Mouse (Mus musculus): ENCODE results near the gene Spink8. TPM values are rescaled to one million over a fixed set of nuclear protein-coding genes. Genes with fewer than 3 reads are reported as not detected.
A peak's percentile ranks its signal among the peaks of the same experiment; 100 is the strongest.

Gene Spink8
- polyA plus RNA-seq, 1 experiment from 2014 or later = not detected

DNA sequence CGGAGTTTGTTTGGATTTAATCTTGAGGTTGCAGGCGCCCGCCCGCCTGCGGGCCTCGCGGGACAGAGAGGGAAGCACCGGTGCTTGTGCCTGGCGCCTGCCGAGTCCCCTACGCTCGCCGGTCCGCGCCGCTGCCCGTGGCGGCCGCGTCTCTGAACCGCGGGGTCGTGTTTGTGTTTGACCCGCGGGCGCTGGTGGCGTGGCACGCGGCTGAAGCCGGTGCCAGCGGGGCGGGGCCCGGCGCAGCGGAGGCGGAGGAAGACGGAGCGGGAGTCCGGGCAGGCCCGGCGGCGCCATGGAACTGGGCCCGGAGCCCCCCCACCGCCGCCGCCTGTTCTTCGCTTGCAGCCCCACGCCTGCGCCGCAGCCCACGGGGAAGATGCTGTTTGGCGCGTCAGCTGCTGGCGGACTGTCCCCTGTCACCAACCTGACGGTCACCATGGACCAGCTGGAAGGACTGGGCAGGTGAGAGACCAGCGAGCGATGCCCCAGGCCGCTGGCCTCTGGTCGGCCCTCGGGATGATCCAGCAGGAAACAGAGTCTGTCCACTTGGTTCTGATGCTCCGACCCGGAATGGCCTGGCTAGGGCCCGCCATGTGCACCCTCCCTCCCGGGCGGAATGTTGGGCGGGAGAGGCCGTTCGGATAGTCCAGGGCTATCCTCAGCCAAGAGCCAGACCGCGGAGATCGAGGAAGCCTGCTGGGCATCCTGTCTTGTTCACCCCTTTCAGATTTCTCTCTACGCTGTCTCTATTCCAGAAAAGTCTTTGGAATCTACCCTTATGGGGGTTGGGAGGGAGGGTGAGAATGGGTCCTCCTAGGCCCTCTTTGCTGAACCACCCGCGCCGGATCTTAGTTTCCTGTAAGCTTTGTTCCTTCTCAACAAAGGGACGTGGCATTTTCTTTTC, 63.9 kb downstream of the Spink8 start:
- Histone ChIP-seq H3K36me3 (ENCODE audit: control insufficient read depth, insufficient read depth, low read length) (peaks cover 29% of the 10 kb centered on the region), H3K9me3 (ENCODE audit: control insufficient read depth, low read depth, low read length) (no peaks in the 10 kb centered on the region), H3K4me3 (ENCODE audit: low read depth, low read length) (peak overlapping the region; percentile 99), H3K4me1 (ENCODE audit: control insufficient read depth, insufficient read depth, low read length) (0 out of 2 replicates have a peak, but pooled peaks cover 10% of the 10 kb centered on the region), H3K4me2 (replicated peaks; ENCODE audit: low read depth, low read length) (peak overlapping the region; percentile 74), H3K9ac (replicated peaks; ENCODE audit: low read depth, low read length) (peak overlapping the region; percentile 97), H3K27me3 (ENCODE audit: control insufficient read depth, insufficient read depth, low read length) (no peaks in the 10 kb centered on the region), H3K27ac (ENCODE audit: low read length) (peak overlapping the region; percentile 94)
- WGBS = 0% methylated on average over 61 of the region's 76 CpGs
- peak; percentile 53 for ATAC-seq (ENCODE audit: insufficient number of reproducible peaks, insufficient read depth, low FRiP score, low read depth)

Other genes starting within 250 kb of the Spink8 start
- gene Fbxw15, start 244.0 kb upstream of the Spink8 start, polyA plus RNA-seq (2014; fragmentation: Nextera tagmentation; extraction: Ambion mirVana) = not detected in 2 replicates
- gene Fbxw24, start 186.2 kb upstream of the Spink8 start, polyA plus RNA-seq (2014; fragmentation: Nextera tagmentation; extraction: Ambion mirVana) = not detected in 2 replicates
- gene Fbxw25, start 147.6 kb upstream of the Spink8 start, polyA plus RNA-seq (2014; fragmentation: Nextera tagmentation; extraction: Ambion mirVana) = not detected in 2 replicates
- gene Fbxw18, start 109.6 kb upstream of the Spink8 start, polyA plus RNA-seq (2014; fragmentation: Nextera tagmentation; extraction: Ambion mirVana) = 0.17 TPM in 1 of 2 replicates, not detected in the other
- 0.13 TPM in 1 of 2 replicates, not detected in the other for gene Fbxw26, start 66.2 kb upstream of the Spink8 start, polyA plus RNA-seq (2014; fragmentation: Nextera tagmentation; extraction: Ambion mirVana)
- not detected in 2 replicates for gene Fbxw27, start 21.6 kb upstream of the Spink8 start, polyA plus RNA-seq (2014; fragmentation: Nextera tagmentation; extraction: Ambion mirVana)
- gene Nme6, start 20.5 kb downstream of the Spink8 start, polyA plus RNA-seq (2014; fragmentation: Nextera tagmentation; extraction: Ambion mirVana) = 59.9 and 74.0 TPM in 2 replicates
- 7.5 and 7.8 TPM in 2 replicates for gene Camp, start 37.3 kb downstream of the Spink8 start, polyA plus RNA-seq (2014; fragmentation: Nextera tagmentation; extraction: Ambion mirVana)
- 25.2 and 29.8 TPM in 2 replicates for gene Cdc25a, start 63.3 kb downstream of the Spink8 start, polyA plus RNA-seq (2014; fragmentation: Nextera tagmentation; extraction: Ambion mirVana)
- gene Map4, start 119.2 kb downstream of the Spink8 start, polyA plus RNA-seq (2014; fragmentation: Nextera tagmentation; extraction: Ambion mirVana) = 62.0 and 65.2 TPM in 2 replicates

Measured in stomach, embryonic 14.5 days (tissue).